Mouse (Mus musculus) ES-Bruce4 (cell line): ENCODE results near the gene Sept8.

Source experiments
- EP300 ChIP-seq: IDR thresholded peaks from 2 replicates; pipeline ENCODE4 v1.6.1; 2011; ENCODE audit warnings: low read depth, low read length; ENCODE audit not compliant: insufficient read depth
- POLR2A ChIP-seq: IDR thresholded peaks from one replicate; pipeline ENCODE4 v1.8.1; 2011; ENCODE audit warnings: low read length; ENCODE audit not compliant: insufficient read depth

DNA sequence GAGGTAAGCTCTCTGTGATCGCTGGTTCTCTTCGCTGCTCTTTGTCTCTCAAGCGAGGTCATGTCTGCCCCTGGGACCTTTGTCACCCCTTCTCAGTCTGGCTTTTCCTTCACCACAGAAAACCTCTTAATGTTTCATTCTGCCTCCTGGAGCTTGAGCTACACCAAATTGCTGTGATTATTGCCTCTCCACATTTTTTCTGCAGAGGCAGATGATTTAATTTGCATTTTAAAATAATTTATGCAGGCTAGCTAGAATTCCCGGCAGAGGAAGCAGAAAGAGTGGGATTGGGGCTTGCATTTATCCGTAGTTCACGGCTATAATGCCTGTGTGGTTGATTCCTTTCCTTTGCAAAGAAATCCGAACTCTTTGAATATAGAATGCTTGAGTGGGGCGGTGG is 43.4 kb upstream of the Sept8 start:
- TF ChIP-seq POLR2A (no peak), EP300 (no peak)
